Mouse (Mus musculus): ENCODE results near the gene Mff.

Gene Mff

GRCm38 (mm10) chr1:82724339-82725025, at the start of gene Mff:
Gene Mff, plus strand, starts transcription at chr1:82724890.
- peak; percentile 95 for DNase-seq

- no peak for DNase-seq
These were observed 38.4 kb upstream of the Mff start for GRCm38 (mm10) chr1:82686328-82686727.

- no peak for DNase-seq
These were observed 37.8 kb upstream of the Mff start for GRCm38 (mm10) chr1:82686866-82687265.

- DNase-seq: no peak
These were observed 36.8 kb upstream of the Mff start for GRCm38 (mm10) chr1:82687931-82688330.

- no peak for DNase-seq
These were observed 28.8 kb upstream of the Mff start for GRCm38 (mm10) chr1:82695915-82696314.

GRCm38 (mm10) chr1:82717816-82718512, 6.7 kb upstream of the Mff start:
- DNase-seq: no peak

GRCm38 (mm10) chr1:82725026-82725874, 560 bp downstream of the Mff start:
- peak; percentile 8 for DNase-seq

GRCm38 (mm10) chr1:82725875-82726185, 1.1 kb downstream of the Mff start:
- DNase-seq: no peak

- no peak for DNase-seq
These were observed 1.8 kb downstream of the Mff start for GRCm38 (mm10) chr1:82726482-82726881.

- no peak for DNase-seq
These were observed 8.7 kb downstream of the Mff start for GRCm38 (mm10) chr1:82733357-82733756.

GRCm38 (mm10) chr1:82738066-82738465, 13.4 kb downstream of the Mff start:
- no peak for DNase-seq

- DNase-seq: no peak
These were observed 16.8 kb downstream of the Mff start for GRCm38 (mm10) chr1:82741539-82741938.

- DNase-seq: no peak
These were observed 19.3 kb downstream of the Mff start for GRCm38 (mm10) chr1:82743962-82744361.

GRCm38 (mm10) chr1:82746408-82746807, 21.7 kb downstream of the Mff start:
- no peak for DNase-seq

GRCm38 (mm10) chr1:82747714-82748452, 23.2 kb downstream of the Mff start:
- DNase-seq: no peak

GRCm38 (mm10) chr1:82759520-82759919, 34.8 kb downstream of the Mff start:
- no peak for DNase-seq

- no peak for DNase-seq
These were observed 36.9 kb downstream of the Mff start for GRCm38 (mm10) chr1:82761454-82762169.

- no peak for DNase-seq
These were observed 37.6 kb downstream of the Mff start for GRCm38 (mm10) chr1:82762274-82762673.

- DNase-seq: no peak
These were observed 41.5 kb downstream of the Mff start for GRCm38 (mm10) chr1:82766227-82766626.

- DNase-seq: no peak
These were observed 42.0 kb downstream of the Mff start for GRCm38 (mm10) chr1:82766641-82767040.

- no peak for DNase-seq
These were observed 43.6 kb downstream of the Mff start, which contains the start of gene Tm4sf20 for GRCm38 (mm10) chr1:82768269-82768668. Gene Tm4sf20, minus strand, starts transcription at chr1:82768461.

GRCm38 (mm10) chr1:82771022-82771586, 46.4 kb downstream of the Mff start, which contains the start of gene Gm47791:
Gene Gm47791, minus strand, starts transcription at chr1:82771243.
- no peak for DNase-seq
